Mouse (Mus musculus): ENCODE data around the gene Hormad1.
A peak's percentile ranks its signal among the peaks of the same experiment; 100 is the strongest.
"Not testable (repeated sequence)": the region's sequence is repeated elsewhere in the genome, so short reads cannot be mapped to it uniquely, and the experiment has no call there.

Gene Hormad1

GRCm38 (mm10) chr3:95561826-95562225 is 2.3 kb downstream of the Hormad1 start:
- no peak for DNase-seq (ENCODE audit: low spot score in 2 of 2)

- no peak for DNase-seq (ENCODE audit: low spot score in 2 of 2)
Observed at GRCm38 (mm10) chr3:95569585-95569984, 10.1 kb downstream of the Hormad1 start.

- no peak for DNase-seq (ENCODE audit: low spot score in 2 of 2)
Observed at GRCm38 (mm10) chr3:95587754-95588603, 28.5 kb downstream of the Hormad1 start.

- peak; percentile 97 to 99 for DNase-seq (ENCODE audit: low spot score in 2 of 2)
Observed at GRCm38 (mm10) chr3:95588604-95589086, 29.2 kb downstream of the Hormad1 start, which contains the start of gene Golph3l. TSS of gene Golph3l (plus strand) at chr3:95588934.

GRCm38 (mm10) chr3:95598734-95599133 is 39.3 kb downstream of the Hormad1 start:
- no peak for DNase-seq (ENCODE audit: low spot score in 2 of 2)

GRCm38 (mm10) chr3:95601287-95601686 is 41.8 kb downstream of the Hormad1 start:
- no peak for DNase-seq (ENCODE audit: low spot score in 2 of 2)

GRCm38 (mm10) chr3:95606096-95606495 is 46.6 kb downstream of the Hormad1 start:
- DNase-seq (ENCODE audit: low spot score in 2 of 2) = no peak

GRCm38 (mm10) chr3:95609195-95609594 is 49.7 kb downstream of the Hormad1 start:
- DNase-seq (ENCODE audit: low spot score in 2 of 2) = no peak

GRCm38 (mm10) chr3:95613996-95614395 is 54.5 kb downstream of the Hormad1 start:
- DNase-seq (ENCODE audit: low spot score in 2 of 2) = no peak

- no peak for DNase-seq (ENCODE audit: low spot score in 2 of 2)
Observed at GRCm38 (mm10) chr3:95618511-95618910, 59.0 kb downstream of the Hormad1 start.

GRCm38 (mm10) chr3:95621241-95621640 is 61.8 kb downstream of the Hormad1 start:
- no peak for DNase-seq (ENCODE audit: low spot score in 2 of 2)

- not testable (repeated sequence) for DNase-seq (ENCODE audit: low spot score in 2 of 2)
Observed at GRCm38 (mm10) chr3:95622421-95622820, 62.9 kb downstream of the Hormad1 start.

GRCm38 (mm10) chr3:95623551-95623950 is 64.1 kb downstream of the Hormad1 start:
- no peak for DNase-seq (ENCODE audit: low spot score in 2 of 2)

GRCm38 (mm10) chr3:95623991-95624515 is 64.6 kb downstream of the Hormad1 start:
- not testable (repeated sequence) for DNase-seq (ENCODE audit: low spot score in 2 of 2)

- DNase-seq (ENCODE audit: low spot score in 2 of 2) = peak; percentile 99 to 100
Observed at GRCm38 (mm10) chr3:95624628-95625503, 65.4 kb downstream of the Hormad1 start, which contains the start of gene Ensa. TSS of gene Ensa (plus strand) at chr3:95624993.

- DNase-seq (ENCODE audit: low spot score in 2 of 2) = peak; percentile 73 to 76
Observed at GRCm38 (mm10) chr3:95627763-95628162, 68.3 kb downstream of the Hormad1 start.

- DNase-seq (ENCODE audit: low spot score in 2 of 2) = peak; percentile 66 to 72
Observed at GRCm38 (mm10) chr3:95629755-95630154, 70.3 kb downstream of the Hormad1 start.

GRCm38 (mm10) chr3:95630856-95631255 is 71.4 kb downstream of the Hormad1 start:
- no peak for DNase-seq (ENCODE audit: low spot score in 2 of 2)

GRCm38 (mm10) chr3:95631304-95631703 is 71.8 kb downstream of the Hormad1 start:
- no peak for DNase-seq (ENCODE audit: low spot score in 2 of 2)

GRCm38 (mm10) chr3:95632648-95633588 is 73.4 kb downstream of the Hormad1 start:
- no peak for DNase-seq (ENCODE audit: low spot score in 2 of 2)

GRCm38 (mm10) chr3:95635636-95636035 is 76.2 kb downstream of the Hormad1 start:
- no peak for DNase-seq (ENCODE audit: low spot score in 2 of 2)
